Mouse (Mus musculus): ENCODE data around the gene Parp12. TPM values are rescaled to one million over a fixed set of nuclear protein-coding genes. Genes with fewer than 3 reads are reported as not detected.

Gene Parp12
- polyA plus RNA-seq, 1 experiment from 2014 or later: 14.4 TPM

- ATAC-seq (ENCODE audit: insufficient number of reproducible peaks, insufficient read depth, low FRiP score, low read depth): no peak
- H3K4me2 ChIP-seq (ENCODE audit: low read length): no peak overlapping the region
- no peaks in the 10 kb centered on the region for H3K9me3 ChIP-seq (ENCODE audit: control insufficient read depth, low read length)
- H3K4me3 ChIP-seq (ENCODE audit: control insufficient read depth in 1 of 2, insufficient read depth in 1 of 2, low read depth in 1 of 2, low read length in 2 of 2): no peak overlapping the region
- WGBS: 66% methylated on average over 3 of the region's 3 CpGs
- no peaks in the 10 kb centered on the region for H3K36me3 ChIP-seq (ENCODE audit: control insufficient read depth, insufficient read depth, low read length)
- H3K27ac ChIP-seq (replicated peaks in 1 of 2; ENCODE audit: control insufficient read depth in 1 of 2, insufficient read depth in 1 of 2, low read depth in 2 of 2, low read length in 2 of 2): no peak overlapping the region
- peaks cover 19 to 23% of the 10 kb centered on the region in 2 experiments for H3K4me1 ChIP-seq (ENCODE audit: control insufficient read depth in 2 of 2, insufficient read depth in 2 of 2, low read length in 2 of 2)
- no peak overlapping the region for H3K9ac ChIP-seq (ENCODE audit: low read length)
- H3K27me3 ChIP-seq (ENCODE audit: control insufficient read depth, insufficient read depth, low read length): no peaks in the 10 kb centered on the region
These were observed 59.8 kb downstream of the Parp12 start for GRCm38 (mm10) chr6:39058389-39058788.

DNA sequence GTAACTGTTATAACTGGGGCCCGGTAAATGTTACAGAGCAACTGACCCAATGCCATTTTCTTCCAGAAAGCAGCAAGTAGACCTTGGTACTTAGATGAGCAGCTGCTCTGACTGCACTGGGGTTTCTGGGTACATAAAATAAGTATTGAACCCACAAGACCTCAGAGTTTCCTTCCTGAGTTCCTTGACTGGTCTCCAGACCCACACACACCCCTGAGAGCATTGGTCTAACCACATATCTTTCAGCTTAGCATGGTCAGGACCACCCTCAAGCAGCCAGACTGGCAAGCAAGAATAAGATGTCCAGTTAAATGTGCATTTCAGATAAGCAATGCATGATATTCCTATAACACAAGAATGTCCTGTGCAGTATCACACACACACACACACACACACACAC lies 61.0 kb downstream of the Parp12 start:
- ATAC-seq (ENCODE audit: insufficient number of reproducible peaks, insufficient read depth, low FRiP score, low read depth): no peak
- no peaks in the 10 kb centered on the region for H3K36me3 ChIP-seq (ENCODE audit: control insufficient read depth, insufficient read depth, low read length)
- no peak overlapping the region for H3K4me2 ChIP-seq (ENCODE audit: low read length)
- H3K9ac ChIP-seq (ENCODE audit: low read length): no peak overlapping the region
- no peak overlapping the region for H3K27ac ChIP-seq (replicated peaks in 1 of 2; ENCODE audit: control insufficient read depth in 1 of 2, insufficient read depth in 1 of 2, low read depth in 2 of 2, low read length in 2 of 2)
- H3K4me1 ChIP-seq (ENCODE audit: control insufficient read depth in 2 of 2, insufficient read depth in 2 of 2, low read length in 2 of 2): peaks cover 22 to 23% of the 10 kb centered on the region in 2 experiments
- no peaks in the 10 kb centered on the region for H3K9me3 ChIP-seq (ENCODE audit: control insufficient read depth, low read length)
- H3K4me3 ChIP-seq (ENCODE audit: control insufficient read depth in 1 of 2, insufficient read depth in 1 of 2, low read depth in 1 of 2, low read length in 2 of 2): no peak overlapping the region
- 96% methylated on average over 1 of the region's 1 CpGs for WGBS
- no peaks in the 10 kb centered on the region for H3K27me3 ChIP-seq (ENCODE audit: control insufficient read depth, insufficient read depth, low read length)

DNA sequence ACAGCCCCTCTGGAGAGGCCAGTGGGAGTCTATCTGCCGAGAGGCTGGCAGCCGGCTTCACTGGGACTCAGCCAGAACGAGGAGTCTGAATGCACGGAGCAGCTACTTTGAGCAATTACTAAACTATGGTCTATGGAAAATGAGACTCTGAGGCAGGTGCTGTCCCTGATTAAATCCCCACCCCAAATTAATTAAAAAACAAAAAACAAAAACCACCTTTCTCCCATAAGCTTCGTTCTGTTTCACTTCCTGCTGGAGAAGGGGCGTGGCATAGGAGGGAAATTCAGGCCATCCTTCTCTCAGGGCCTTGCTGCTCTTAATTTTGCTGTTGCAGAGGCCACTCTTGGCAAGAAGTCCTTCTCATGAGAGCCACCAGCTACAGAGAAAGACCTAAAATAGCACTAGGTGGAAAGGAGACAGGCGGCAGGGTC lies 62.3 kb downstream of the Parp12 start:
- Histone ChIP-seq H3K9ac (ENCODE audit: low read length) (peak overlapping the region; percentile 54; the same call in 1 of the 2 replicates), H3K9me3 (ENCODE audit: control insufficient read depth, low read length) (no peaks in the 10 kb centered on the region), H3K4me3 (ENCODE audit: control insufficient read depth in 1 of 2, insufficient read depth in 1 of 2, low read depth in 1 of 2, low read length in 2 of 2) (no peak overlapping the region), H3K27me3 (ENCODE audit: control insufficient read depth, insufficient read depth, low read length) (no peaks in the 10 kb centered on the region), H3K27ac (replicated peaks in 1 of 2; ENCODE audit: control insufficient read depth in 1 of 2, insufficient read depth in 1 of 2, low read depth in 2 of 2, low read length in 2 of 2) (peak overlapping the region in 1 of 2 experiments; percentile 37; a peak in 1 of 4 replicates), H3K4me1 (ENCODE audit: control insufficient read depth in 2 of 2, insufficient read depth in 2 of 2, low read length in 2 of 2) (peaks cover 22 to 23% of the 10 kb centered on the region in 2 experiments), H3K4me2 (ENCODE audit: low read length) (peak overlapping the region; percentile 47), H3K36me3 (ENCODE audit: control insufficient read depth, insufficient read depth, low read length) (no peaks in the 10 kb centered on the region)
- ATAC-seq (ENCODE audit: insufficient number of reproducible peaks, insufficient read depth, low FRiP score, low read depth): no peak
- 42% methylated on average over 7 of the region's 7 CpGs for WGBS

DNA sequence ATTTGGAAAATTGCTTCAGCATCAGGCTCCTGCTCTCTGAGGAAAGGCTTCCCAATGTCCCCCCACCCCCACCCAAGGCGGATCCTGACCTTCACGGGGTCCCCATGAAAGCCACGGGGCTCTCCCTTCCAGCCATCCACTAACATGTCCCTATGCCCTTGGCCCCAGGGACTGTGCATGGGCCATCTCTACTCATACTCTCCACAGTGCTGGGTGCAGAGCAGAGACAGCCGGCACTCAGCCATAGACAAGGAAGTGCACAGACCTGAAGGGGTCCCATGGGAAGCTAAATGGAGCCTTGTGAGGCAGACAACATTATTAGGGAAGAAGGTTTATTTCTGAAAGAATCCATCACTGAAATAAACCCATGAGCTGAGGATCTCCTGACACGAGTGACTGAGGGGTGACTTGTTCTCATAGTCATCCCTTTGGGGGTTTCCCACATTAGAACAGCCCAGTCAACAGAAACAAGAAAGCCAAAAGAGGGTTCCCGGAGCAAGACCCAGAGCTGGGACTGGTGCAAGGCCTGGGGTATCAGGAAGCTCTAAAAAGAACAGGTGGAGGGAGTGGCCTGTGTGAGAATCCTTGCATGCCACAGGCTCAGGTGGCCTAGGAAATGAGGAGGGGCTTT lies 63.2 kb downstream of the Parp12 start:
- no peak overlapping the region for H3K4me2 ChIP-seq (ENCODE audit: low read length)
- no peaks in the 10 kb centered on the region for H3K27me3 ChIP-seq (ENCODE audit: control insufficient read depth, insufficient read depth, low read length)
- H3K9me3 ChIP-seq (ENCODE audit: control insufficient read depth, low read length): no peaks in the 10 kb centered on the region
- H3K9ac ChIP-seq (ENCODE audit: low read length): no peak overlapping the region
- no peaks in the 10 kb centered on the region for H3K36me3 ChIP-seq (ENCODE audit: control insufficient read depth, insufficient read depth, low read length)
- peaks cover 18 to 23% of the 10 kb centered on the region in 2 experiments for H3K4me1 ChIP-seq (ENCODE audit: control insufficient read depth in 2 of 2, insufficient read depth in 2 of 2, low read length in 2 of 2)
- H3K4me3 ChIP-seq (ENCODE audit: control insufficient read depth in 1 of 2, insufficient read depth in 1 of 2, low read depth in 1 of 2, low read length in 2 of 2): no peak overlapping the region
- WGBS: 81% methylated on average over 6 of the region's 6 CpGs
- H3K27ac ChIP-seq (replicated peaks in 1 of 2; ENCODE audit: control insufficient read depth in 1 of 2, insufficient read depth in 1 of 2, low read depth in 2 of 2, low read length in 2 of 2): no peak overlapping the region
- ATAC-seq (ENCODE audit: insufficient number of reproducible peaks, insufficient read depth, low FRiP score, low read depth): no peak

DNA sequence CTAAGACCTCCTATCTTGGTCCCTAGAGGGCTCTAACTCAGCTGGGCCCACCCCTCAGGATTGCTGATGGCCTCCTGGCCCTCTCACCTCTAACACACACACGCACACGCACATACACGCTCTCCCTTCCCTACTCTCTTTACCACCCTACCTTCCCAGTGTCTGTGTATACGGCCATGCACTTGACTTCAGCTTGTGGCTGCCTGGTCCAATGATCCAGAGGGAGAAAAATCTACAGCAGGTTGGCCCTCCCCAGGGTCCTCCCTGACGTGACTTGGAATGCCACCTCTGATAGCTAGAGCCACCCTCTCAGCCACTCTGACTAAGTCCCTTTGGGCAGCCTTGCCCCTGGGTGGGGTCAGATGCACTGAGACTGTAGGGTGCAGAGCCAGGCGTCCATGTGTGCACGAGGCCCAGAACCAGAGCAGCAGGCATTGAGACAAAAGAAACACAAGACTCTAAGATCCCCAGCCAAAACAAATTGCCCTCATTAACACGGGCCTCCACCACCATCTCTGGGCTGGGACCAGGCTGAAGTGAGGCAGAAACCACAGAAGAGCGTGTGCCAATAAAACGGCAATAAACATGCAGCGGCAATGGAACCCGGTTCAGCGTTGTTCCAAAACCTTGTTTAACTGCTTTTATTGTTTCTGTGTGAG lies 63.8 kb downstream of the Parp12 start:
- Histone ChIP-seq H3K36me3 (ENCODE audit: control insufficient read depth, insufficient read depth, low read length) (no peaks in the 10 kb centered on the region), H3K9me3 (ENCODE audit: control insufficient read depth, low read length) (no peaks in the 10 kb centered on the region), H3K4me2 (ENCODE audit: low read length) (no peak overlapping the region), H3K27ac (replicated peaks in 1 of 2; ENCODE audit: control insufficient read depth in 1 of 2, insufficient read depth in 1 of 2, low read depth in 2 of 2, low read length in 2 of 2) (no peak overlapping the region), H3K4me3 (ENCODE audit: control insufficient read depth in 1 of 2, insufficient read depth in 1 of 2, low read depth in 1 of 2, low read length in 2 of 2) (no peak overlapping the region), H3K4me1 (ENCODE audit: control insufficient read depth in 2 of 2, insufficient read depth in 2 of 2, low read length in 2 of 2) (peaks cover 13 to 16% of the 10 kb centered on the region in 2 experiments), H3K27me3 (ENCODE audit: control insufficient read depth, insufficient read depth, low read length) (no peaks in the 10 kb centered on the region), H3K9ac (ENCODE audit: low read length) (no peak overlapping the region)
- no peak for ATAC-seq (ENCODE audit: insufficient number of reproducible peaks, insufficient read depth, low FRiP score, low read depth)
- 88% methylated on average over 13 of the region's 13 CpGs for WGBS

GRCm38 (mm10) chr6:39052636-39053035 lies 65.5 kb downstream of the Parp12 start:
- Histone ChIP-seq H3K27me3 (ENCODE audit: control insufficient read depth, insufficient read depth, low read length) (no peaks in the 10 kb centered on the region), H3K9ac (ENCODE audit: low read length) (no peak overlapping the region), H3K9me3 (ENCODE audit: control insufficient read depth, low read length) (no peaks in the 10 kb centered on the region), H3K27ac (replicated peaks in 1 of 2; ENCODE audit: control insufficient read depth in 1 of 2, insufficient read depth in 1 of 2, low read depth in 2 of 2, low read length in 2 of 2) (no peak overlapping the region), H3K4me2 (ENCODE audit: low read length) (no peak overlapping the region), H3K4me3 (ENCODE audit: control insufficient read depth in 1 of 2, insufficient read depth in 1 of 2, low read depth in 1 of 2, low read length in 2 of 2) (no peak overlapping the region), H3K4me1 (ENCODE audit: control insufficient read depth in 2 of 2, insufficient read depth in 2 of 2, low read length in 2 of 2) (peaks cover 11 to 16% of the 10 kb centered on the region in 2 experiments), H3K36me3 (ENCODE audit: control insufficient read depth, insufficient read depth, low read length) (no peaks in the 10 kb centered on the region)
- 86% methylated on average over 4 of the region's 4 CpGs for WGBS
- no peak for ATAC-seq (ENCODE audit: insufficient number of reproducible peaks, insufficient read depth, low FRiP score, low read depth)

DNA sequence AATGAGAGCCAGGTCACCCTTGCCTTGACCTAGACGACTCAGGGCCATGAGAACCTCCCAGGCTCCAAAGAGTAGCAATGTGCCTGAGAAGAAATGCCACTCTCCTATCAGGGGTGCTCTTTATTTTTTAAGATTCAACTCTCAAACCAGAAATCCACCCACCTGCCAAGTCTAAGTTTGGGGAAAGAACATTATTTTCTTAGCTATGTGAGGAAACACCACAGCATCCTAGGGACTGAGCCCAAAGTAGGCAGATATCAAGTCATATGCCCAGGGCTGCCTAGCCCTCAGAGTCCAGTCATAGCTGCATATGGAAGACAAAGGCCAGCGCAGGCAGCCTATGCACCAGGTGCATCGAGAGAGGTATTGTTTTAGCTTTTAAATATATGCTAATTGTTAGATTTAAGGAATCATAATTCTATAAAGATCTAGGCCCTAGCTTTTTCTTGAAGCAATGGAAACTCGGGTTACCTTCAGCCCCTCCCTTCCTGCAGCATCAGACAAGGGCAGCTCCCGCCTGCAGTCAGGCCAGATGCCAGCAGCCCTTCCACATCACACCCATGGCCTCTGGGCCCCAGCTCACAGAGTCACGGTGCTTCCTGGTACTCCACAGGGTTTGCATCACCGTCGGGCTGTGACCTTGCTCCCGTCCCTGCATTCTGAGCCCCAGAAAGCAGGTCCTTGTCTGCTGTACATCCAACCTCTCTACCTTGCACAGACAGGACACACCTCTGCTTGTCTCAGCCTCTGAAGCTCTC lies 66.2 kb downstream of the Parp12 start:
- Histone ChIP-seq H3K9me3 (ENCODE audit: control insufficient read depth, low read length) (no peaks in the 10 kb centered on the region), H3K4me2 (ENCODE audit: low read length) (no peak overlapping the region), H3K9ac (ENCODE audit: low read length) (no peak overlapping the region), H3K36me3 (ENCODE audit: control insufficient read depth, insufficient read depth, low read length) (no peaks in the 10 kb centered on the region), H3K27ac (replicated peaks in 1 of 2; ENCODE audit: control insufficient read depth in 1 of 2, insufficient read depth in 1 of 2, low read depth in 2 of 2, low read length in 2 of 2) (no peak overlapping the region), H3K4me3 (ENCODE audit: control insufficient read depth in 1 of 2, insufficient read depth in 1 of 2, low read depth in 1 of 2, low read length in 2 of 2) (no peak overlapping the region), H3K4me1 (ENCODE audit: control insufficient read depth in 2 of 2, insufficient read depth in 2 of 2, low read length in 2 of 2) (peaks cover 11 to 16% of the 10 kb centered on the region in 2 experiments), H3K27me3 (ENCODE audit: control insufficient read depth, insufficient read depth, low read length) (no peaks in the 10 kb centered on the region)
- ATAC-seq (ENCODE audit: insufficient number of reproducible peaks, insufficient read depth, low FRiP score, low read depth): no peak
- WGBS: 54% methylated on average over 9 of the region's 9 CpGs

All from heart, embryonic 14.5 days (tissue).